Mouse (Mus musculus): Measurements from ENCODE around the gene Cttnbp2.
A peak's percentile ranks its signal among the peaks of the same experiment; 100 is the strongest.

Gene Cttnbp2

GRCm38 (mm10) chr6:18466227-18466626 lies 48.4 kb downstream of the Cttnbp2 start:
- peak; percentile 26 for DNase-seq

DNA sequence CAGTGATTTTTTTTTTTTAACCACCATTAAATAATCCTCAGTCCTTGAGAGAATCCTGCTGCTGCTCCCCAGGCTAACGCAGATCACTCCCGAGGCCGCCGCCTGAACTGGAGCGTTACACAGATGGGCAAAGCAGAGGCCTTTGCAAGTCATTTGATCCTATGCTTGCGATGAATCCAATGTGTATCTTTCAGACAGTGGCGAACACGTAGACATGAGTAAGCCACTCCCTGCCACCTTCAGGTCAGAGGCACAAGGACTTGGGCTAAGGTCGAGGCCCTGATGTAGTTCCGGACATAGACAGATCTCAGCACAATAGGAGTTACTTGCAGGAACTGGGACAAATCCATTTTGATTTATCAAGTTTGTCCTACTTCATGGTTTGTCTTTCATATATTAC lies 49.0 kb downstream of the Cttnbp2 start:
- no peak for DNase-seq

DNA sequence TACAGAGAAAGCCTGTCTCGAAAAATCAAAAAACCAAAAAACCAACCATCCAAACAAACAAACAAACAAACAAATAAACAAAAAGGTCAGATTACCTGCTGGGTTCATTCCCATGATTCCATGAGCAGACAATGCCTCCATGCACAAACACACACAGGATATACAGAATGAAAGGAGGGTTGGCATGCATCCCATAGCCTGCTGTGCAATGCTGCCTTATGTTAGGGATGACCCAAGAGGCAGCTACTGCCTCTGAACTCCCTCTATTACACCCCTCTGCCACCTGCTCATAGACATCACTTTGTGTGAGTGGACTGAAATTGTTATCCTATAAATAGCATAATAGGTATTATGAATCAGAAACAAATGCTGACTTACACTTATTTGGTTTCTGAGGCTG lies 55.0 kb downstream of the Cttnbp2 start:
- no peak for DNase-seq

DNA sequence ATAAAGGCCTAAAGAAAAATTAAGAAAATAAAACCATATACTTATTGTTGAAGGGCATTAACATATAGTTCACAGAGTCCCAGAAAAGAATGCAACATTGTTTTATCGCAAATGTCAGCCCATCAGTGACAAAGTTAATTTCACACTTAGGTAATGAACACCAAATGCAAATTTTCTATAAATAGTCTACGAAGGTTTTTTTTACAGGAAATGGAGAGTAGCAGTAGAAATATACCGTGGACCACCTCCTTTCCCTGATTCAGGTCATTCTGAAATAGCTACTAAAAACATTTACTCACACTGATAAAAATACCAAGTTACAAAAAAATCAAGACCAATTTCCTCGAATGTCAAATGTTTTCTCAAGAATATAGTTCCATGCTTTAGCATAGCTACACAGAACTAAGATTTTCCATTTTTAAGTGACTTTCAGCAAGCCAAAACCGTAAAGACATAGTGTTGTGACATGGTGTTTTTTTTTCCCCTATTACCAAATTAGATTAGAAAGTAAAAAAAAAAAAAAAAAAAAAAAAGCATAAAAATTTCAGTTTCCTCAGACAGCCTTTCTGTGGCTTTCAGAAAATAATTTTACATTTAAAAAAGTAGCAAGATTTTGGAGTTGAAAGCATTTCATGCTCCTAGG lies 64.0 kb downstream of the Cttnbp2 start:
- DNase-seq, result no peak

GRCm38 (mm10) chr6:18448078-18448477 lies 66.6 kb downstream of the Cttnbp2 start:
- no peak for DNase-seq

- no peak for DNase-seq
Observed at GRCm38 (mm10) chr6:18446917-18447316, 67.7 kb downstream of the Cttnbp2 start.

DNA sequence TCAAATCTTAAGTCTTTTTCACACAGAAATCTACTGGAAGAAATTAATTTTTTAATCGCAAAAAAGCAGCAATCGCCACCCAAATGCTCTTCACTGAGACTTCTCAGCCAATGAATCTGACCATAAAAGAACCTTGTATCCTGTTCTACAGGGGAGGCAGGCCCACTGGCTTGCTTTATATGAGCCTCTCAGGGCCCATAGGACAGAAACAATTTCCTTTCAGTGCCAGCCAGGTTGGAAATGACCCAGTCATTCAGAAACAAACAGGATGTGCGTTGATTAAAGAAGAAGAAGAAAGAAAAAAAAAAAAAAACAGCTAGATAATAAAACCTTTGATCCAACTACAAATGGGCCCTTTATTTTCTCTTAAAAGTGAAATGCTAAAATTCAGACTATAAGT lies 68.3 kb downstream of the Cttnbp2 start:
- DNase-seq, result no peak

DNA sequence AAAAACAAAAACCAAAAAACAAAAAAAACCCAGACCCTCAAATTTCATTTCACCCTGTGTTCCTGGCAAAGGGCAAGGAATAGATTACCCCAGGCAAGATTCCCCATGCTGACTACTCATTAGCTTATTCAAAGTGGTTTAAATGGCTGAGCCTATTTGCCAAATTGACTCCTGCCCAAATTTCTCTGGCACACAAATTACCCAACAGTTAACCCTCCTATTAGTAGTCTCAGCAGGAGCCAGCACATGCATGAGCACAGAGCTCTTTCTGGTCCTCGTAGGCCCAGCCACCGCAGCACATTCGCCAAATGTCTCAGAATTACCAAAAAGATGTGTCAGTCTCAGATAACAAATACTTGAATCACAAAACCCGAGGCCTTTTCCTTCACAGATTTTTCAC lies 68.9 kb downstream of the Cttnbp2 start:
- DNase-seq, result peak; percentile 55

DNA sequence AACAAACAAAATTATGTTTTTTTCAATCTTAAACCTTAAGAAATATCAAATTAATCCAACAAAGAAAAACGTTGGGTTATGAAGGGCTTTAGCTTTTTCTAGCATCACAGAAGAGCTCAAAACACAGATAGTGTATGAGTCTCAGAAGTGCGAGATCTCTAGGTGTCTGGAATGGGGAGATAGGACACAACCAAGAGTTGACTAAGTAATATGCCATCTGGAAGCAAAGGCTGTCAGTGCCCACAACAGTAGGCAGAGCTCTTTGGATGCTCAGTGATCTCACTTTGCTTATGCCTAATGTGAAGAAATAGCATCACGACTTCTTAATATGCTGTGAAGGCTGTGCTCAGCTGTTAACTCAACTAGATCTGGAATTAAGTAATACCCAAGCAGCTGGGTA lies 72.3 kb downstream of the Cttnbp2 start:
- no peak for DNase-seq

- DNase-seq, result no peak
Observed at GRCm38 (mm10) chr6:18440918-18441532, 73.6 kb downstream of the Cttnbp2 start.

- DNase-seq, result no peak
Observed at GRCm38 (mm10) chr6:18436127-18436812, 78.4 kb downstream of the Cttnbp2 start.

DNA sequence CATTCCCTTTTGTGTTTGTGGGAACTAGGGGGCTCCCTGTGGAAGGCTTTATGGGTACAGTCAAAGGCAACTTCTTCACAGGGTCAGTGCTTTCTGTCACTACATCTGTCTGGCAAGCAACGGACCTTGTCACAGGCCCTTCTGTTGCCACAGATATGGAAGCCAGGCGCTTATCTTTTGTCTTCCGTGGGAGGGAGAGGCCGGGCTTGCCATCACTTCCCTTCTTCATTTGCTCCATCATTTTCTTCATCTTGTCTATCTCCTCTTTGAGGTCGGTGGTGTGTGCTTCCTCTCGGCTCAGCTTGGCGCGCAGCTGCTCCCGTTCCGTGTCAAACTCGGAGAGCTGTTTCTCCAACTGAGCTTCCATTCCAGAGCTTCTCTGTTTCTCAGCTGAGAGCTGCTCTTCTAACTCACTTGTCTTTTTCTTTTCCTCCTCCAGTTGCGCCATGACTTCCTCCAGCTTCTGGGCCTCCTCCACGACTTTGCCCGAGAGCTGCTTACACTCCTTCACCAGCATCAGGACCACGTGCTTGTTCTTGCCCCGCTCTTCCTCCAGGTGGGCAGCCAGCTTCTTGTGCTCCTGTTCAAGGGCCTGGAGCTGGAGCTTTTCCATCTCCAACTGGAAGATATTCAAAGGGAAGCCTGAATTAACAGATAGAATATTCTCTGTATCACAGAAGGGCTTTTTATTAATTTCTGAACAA lies 79.7 kb downstream of the Cttnbp2 start:
- no peak for DNase-seq

DNA sequence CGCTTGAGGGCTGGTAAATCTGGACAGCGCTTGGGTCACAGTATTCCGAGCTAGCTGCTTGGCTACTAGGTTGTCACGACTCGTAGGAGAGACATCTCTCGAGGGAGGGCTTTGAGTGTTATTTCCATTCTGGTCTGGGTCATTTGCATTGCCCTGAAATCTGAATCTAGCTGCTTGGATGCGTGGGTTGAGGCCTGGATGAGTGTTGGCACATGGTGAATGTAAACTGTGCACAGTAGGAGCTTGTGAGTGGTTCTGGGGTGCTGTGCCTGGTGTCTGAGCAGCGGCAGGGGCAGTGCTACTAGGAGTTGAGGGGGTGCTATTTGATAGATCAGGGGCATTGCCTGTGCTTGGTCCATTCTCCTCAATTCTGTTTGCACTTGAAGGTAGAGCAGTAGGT lies 80.3 kb downstream of the Cttnbp2 start:
- DNase-seq, result no peak

DNA sequence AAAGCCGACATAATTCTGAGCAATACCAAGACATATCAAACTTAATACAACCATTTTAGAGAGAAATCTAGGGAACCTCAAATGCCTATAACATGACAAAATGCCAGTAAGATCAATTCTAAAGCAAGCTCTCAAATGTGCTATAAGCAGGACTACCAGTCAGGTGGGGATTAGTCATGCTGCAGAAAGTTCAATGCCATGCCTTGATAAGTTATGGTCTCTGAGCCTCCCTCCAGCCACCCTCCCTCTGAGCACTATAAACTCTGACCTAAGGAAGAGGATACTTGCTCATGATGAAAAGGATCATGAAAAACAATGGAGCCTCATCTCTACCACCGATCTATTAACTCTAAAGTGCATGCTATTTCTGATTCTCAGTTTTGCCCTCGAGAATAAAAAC lies 82.3 kb downstream of the Cttnbp2 start:
- no peak for DNase-seq

GRCm38 (mm10) chr6:18431891-18432290 lies 82.8 kb downstream of the Cttnbp2 start:
- no peak for DNase-seq

DNA sequence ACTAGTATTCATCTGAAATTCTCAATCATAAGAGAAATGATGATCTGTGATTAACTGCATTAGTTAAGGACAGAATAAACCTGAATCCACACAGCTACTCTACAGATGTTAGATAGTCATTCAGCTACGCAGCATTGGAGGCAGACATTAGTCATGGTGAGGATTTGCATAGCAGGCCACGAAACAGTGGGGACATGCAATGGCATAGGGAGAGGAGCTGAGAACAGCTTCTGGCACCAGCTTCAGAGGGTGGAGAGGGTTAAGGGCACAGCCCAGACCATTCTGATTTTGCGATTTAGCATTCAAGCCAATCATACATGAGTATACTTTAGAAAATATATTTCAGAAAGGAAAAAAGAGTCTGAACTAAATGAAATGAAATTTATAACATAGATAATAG lies 84.6 kb downstream of the Cttnbp2 start:
- no peak for DNase-seq

- DNase-seq, result no peak
Observed at GRCm38 (mm10) chr6:18424822-18425221, 89.8 kb downstream of the Cttnbp2 start.

DNA sequence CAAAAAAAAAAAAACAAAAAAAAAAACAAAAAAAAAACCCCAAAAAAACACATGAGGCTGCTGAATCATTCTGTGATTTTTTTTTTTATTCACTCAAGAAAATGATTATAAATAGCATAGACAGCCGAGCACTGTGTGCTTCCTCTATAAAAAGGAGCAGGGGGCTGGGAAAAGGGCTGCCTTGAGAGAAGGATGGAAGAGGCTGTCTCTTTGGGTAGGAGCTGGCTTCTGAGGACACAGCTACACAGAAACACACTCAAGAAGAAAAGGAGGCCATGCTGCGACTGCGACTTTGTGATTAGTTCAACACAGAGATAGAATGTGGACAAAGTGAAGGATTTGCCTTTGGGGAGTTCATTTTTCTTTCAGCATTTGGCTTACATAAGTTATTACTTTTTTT lies 90.3 kb downstream of the Cttnbp2 start:
- peak; percentile 70 for DNase-seq

DNA sequence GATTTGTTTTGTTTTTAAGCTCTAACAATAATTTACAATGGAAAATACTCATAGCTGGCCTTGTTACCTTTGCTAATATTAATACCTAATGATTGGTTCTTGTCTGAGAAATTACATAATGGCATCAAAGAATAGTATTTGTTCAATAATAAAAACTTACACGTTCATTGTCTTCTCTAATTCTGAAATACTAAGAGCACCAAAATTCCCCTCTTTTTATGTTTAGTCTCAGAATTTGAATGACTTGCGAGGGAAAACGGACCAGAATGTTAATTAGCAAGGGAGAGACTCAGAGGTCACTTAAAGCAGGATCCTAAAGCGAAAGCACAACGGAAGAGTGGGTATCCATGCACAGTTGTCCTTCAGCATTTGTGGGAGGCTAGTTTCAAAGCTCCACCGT lies 91.5 kb downstream of the Cttnbp2 start:
- no peak for DNase-seq

GRCm38 (mm10) chr6:18421561-18421960 lies 93.1 kb downstream of the Cttnbp2 start:
- DNase-seq, result no peak

DNA sequence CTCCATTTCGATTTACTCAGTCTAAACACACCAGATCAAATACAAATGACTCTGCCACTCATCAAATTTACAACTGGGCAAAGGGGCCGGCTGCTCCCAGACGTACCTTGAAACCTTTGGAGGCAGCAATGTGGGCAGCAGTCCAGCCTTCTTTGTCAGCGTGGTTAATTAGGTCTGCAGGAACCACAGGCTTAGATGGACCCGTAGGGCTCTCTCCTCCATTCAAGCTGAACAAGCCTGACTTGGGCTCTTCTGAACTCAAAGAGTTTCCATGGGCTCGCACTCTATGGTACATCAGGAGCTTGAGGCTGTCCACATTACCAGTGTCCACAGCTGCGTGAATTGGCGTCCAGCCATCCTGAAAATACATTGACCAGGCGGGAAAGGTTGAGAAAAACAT lies 94.0 kb downstream of the Cttnbp2 start:
- no peak for DNase-seq

DNA sequence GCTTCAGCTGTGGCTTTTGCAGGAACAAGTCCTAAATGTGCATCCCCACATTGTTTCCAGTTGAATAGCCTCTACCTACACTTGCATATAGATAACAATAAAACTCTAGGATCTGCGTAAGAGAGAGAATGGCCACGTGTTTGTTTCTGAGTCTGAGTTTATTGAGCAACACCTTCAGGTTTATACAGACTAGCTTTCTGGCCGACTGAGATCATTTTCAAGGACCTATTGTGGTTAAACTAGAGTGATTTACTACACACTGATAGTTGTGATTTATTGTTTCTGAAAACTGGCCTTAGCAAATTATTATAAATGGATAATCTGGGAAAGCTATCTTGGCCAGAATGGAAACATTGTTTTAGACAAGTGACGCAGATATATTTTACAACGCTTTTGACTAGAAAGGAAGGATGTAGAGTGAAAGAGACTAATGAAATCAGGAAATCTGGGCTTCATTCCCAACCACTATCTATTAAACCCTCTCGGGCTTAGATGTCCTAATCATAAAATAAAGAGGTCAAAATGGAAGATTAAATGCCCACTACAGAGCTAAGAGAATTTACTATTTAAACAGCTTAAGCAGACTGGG lies 96.7 kb downstream of the Cttnbp2 start:
- DNase-seq, result no peak

DNA sequence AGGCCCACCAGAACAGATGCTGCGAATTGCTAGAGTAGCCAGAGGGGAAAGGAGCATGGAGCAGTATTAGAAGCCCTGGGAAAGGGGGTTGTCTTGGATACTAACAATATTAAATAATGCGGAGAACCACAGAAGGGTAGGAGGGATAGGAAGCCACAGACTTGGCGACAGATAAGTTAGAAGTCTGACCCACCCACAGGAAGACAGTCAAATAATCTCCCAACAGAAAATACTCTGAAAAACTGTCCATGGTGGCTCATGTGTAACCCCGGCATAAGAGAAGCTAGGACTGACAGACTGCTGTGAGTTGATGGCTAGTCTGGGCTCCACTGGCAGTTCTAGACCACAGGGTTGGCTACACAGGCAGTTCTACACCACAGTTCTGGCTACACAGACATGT lies 98.7 kb downstream of the Cttnbp2 start:
- no peak for DNase-seq

Data from right cerebral cortex, adult 18-20 months (tissue).